Mouse (Mus musculus) A20 (cell line): ENCODE measurements around the gene Acacb.

Experiments
- DNase-seq: peaks from one replicate; pipeline ENCODE4 v3.0.0-alpha.2; 2011; ENCODE audit warnings: low read depth, low spot score

Acacb gene

DNA sequence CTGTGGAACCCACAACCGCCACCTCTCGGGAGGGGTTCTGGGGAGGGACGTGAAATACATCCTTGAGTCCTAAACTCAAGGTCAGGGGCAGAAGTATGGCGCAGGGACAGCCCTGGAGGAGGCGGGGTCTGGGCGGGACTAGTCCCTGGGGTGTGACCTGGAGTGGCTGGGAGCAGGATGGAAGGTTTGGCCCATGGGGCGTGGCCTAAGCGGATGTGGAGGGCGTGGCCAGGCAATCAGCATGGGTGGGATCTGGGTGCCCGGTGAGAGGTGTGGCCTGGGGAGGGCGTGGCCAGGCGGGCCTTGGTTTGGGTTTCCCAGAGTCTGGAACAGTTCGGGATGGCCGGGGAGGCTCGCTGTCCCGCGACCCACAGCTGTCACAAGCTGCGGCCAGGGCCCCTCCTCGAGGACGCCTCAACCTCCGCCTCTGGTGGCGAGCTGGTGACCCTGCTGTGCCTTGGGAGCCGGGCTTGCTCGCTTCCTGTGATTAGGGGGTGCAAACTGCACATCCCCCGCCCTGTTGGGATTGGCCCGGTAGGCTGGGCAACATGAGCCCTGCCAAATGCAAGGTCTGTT is 29.3 kb downstream of the Acacb start:
- DNase-seq: peak; percentile 99

- peak; percentile 44 for DNase-seq
These were observed 30.4 kb downstream of the Acacb start for GRCm38 (mm10) chr5:114176548-114177400.

DNA sequence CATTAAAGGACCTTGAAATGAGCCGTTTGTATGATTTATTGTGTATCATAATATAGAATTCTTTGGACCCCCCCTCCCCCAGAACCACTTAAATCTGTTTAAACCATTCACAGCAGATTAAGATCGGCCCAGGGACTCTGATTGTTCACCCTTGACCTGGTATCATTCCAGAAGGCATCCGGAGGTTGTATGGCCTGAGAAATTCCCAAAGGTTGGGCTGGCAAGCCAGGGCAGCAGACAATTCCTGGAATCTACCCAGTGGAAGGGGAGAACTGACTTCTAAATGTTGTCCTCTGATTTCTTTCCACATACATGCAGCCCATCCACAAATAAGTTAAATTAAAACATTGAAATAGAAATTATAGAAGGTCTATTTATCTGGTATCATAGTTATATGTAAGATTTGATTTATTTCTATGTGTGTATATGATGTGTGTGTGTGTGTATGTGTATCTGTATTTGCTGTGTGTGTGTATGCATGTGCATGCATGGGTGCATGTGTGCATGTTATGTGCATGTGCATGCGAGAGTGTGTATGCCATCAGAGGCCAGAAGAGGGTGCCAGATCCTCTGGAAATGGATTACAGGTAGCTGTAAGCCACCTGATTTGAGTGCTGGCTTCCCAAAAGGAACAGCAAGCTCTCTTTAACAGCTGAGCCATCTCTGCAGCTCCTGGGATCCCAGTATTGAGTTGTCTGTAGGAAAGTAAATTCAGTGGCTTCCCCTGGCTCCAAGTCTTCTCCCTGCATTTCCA is 31.8 kb downstream of the Acacb start:
- DNase-seq: no peak

- DNase-seq: no peak
These were observed 33.2 kb downstream of the Acacb start for GRCm38 (mm10) chr5:114179541-114179940.

- DNase-seq: peak; percentile 72
These were observed 37.2 kb downstream of the Acacb start for GRCm38 (mm10) chr5:114183493-114183892.

- peak; percentile 45 for DNase-seq
These were observed 40.8 kb downstream of the Acacb start for GRCm38 (mm10) chr5:114187108-114187507.

GRCm38 (mm10) chr5:114188900-114189464 is 42.6 kb downstream of the Acacb start:
- DNase-seq: peak; percentile 35

DNA sequence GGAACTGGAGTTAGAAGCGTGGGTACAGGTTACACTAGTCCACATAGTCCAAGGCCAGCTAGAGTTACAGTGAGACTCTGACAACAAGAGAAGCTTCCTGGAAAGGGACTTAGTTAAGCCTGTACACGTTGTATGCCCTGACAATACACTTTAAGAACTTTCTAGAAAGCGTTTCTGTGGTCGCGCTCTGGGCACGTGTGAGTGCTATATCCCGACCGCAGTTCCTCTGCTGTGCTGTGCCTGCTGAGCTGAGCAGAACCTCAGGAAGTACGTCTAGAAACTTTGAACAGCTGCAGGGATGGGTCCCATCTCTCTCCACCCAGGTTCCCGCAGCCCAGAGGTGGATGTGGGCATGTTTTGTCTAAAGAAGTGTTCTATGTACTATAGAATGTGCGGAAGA is 47.8 kb downstream of the Acacb start:
- no peak for DNase-seq

DNA sequence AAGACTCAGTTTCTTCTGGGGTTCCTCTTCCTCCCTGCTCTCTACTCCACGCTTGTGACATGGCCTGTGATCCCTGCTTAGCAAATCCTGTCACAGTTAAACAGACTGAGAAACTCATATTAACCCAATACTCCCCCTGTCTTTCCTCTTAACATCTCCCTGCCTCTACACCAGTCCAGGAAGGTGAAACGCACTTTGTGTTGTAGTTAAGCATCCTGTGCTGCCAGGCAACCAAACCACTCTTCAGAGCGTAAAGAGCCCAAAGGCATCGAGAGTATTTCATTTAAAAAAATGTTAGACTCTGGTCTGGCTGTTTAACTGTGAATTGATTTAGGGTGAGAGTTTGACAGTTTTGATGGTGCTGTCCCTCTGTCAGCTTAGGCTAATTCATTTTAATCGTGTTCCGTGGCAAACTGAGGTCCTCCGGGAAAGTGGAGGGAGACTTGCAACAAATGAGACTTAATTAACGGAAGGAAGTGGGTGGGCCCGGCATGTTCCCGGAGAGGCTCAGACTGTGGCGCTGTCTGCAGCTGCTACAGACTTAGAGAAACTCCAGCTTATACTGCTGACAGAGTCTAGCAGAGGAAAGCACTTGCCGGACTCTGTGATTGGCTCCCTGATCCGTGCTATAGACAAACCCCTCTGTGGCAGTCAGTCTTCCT is 52.9 kb downstream of the Acacb start:
- no peak for DNase-seq

- no peak for DNase-seq
These were observed 59.8 kb downstream of the Acacb start for GRCm38 (mm10) chr5:114206158-114206557.

DNA sequence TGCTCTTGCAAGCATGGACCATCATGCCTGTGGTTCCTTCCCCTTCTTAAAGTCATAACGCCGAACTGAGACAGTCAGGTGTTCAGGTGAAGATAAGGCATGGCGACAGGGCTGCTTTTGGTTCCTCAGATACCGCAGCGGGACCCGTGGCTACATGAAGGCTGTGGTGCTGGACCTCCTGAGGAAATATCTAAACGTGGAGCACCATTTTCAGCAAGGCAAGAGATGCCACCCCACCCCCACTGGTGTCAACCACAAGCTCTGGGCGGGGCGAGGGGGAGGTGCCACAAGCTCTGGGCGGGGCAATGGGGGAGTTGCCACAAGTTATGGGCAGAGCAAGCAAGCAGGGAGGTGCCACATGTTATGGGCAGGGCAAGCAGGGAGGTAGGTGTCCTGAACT is 66.8 kb downstream of the Acacb start:
- peak; percentile 80 for DNase-seq

- no peak for DNase-seq
These were observed 72.4 kb downstream of the Acacb start for GRCm38 (mm10) chr5:114218771-114219170.

DNA sequence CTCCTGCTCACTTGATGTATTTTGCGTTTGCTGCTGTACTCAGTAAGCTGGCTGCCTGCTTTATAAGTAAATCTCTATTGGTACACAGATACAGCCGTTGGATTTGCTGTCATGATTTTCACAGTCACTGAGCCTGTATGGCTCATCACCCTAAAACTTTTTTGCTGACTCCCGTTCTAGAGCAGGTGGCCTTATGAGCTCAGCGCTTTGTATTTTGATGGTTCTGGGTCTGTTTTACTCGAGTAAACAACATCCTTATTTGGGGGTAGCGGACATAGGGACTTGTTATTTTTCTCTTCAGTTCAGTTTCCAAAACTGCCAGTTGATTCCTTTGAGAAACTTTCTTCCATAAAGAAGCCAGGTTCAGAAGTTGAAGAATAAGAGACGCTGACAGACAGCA is 79.7 kb downstream of the Acacb start:
- DNase-seq: no peak

DNA sequence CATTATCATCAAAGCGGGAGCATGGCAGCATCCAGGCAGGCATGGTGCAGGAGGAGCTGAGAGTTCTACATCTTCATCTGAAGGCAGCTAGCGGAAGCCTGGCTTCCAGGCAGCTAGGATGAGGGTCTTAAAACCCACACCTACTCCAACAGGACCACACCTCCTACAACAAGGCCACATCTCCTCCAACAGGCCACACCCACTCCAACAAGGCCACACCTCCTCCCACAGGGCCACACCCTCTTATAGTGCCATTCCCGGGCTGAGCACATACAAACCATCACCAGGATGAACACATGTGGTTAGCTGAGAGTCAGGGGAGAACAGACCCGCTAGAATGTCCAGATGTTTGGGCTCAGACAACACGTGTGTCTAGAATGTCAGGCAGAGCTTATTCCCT is 82.6 kb downstream of the Acacb start:
- DNase-seq: no peak

GRCm38 (mm10) chr5:114238924-114239323 is 92.6 kb downstream of the Acacb start:
- peak; percentile 24 for DNase-seq

DNA sequence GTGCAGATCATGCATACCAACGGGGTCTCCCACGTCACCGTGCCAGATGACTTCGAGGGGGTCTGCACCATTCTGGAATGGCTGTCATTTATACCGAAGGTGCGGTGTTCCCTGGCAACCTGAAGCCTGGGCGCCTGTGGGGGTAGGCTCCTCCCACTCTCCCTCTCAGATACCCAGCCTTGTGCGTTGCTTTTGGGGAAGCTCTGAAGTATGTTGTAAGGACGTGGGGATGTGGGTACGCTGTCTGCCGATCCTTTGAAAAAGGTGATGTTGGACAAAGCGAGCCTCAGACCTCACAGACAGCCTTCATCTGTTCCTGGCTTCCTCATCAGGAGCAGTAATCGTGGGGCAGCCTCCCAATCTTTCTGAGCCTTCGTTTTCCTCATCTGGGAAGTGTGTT is 93.4 kb downstream of the Acacb start:
- DNase-seq: no peak

DNA sequence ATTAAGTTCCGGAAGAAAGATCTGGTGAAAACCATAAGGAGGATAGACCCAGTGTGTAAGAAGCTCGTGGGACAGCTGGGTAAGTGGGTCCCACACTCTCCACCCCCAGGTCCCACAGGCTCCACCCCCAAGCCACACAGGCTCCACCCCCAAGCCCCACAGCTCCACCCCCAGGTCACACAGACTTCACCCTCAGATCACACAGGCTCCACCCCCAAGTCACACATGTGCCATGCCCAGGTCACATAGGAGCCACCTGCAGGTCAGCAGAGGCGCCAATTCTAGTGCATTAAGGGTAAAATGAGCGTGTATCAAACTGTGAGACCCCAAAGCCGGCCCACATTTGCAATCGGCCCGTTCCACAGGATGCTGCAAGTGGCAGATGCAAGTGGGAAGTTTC is 100.1 kb downstream of the Acacb start:
- peak; percentile 68 for DNase-seq

DNA sequence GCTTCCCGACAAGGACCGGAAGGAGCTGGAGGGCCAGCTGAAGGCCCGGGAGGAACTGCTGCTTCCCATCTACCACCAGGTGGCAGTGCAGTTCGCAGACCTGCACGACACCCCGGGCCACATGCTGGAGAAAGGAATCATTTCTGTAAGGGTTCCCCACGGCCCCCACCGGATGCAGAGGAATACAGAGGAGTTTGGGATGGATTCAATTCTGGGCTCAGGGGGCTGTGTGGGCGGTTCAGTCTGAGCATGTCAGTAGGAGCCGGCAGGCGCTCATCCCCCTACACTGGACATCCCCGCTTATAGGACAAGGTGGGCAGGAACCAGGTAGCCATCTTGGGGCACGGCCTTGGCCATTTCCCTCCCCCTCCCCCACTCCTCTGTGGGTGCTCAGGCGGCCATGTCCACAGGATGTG is 101.8 kb downstream of the Acacb start:
- peak; percentile 86 for DNase-seq

DNA sequence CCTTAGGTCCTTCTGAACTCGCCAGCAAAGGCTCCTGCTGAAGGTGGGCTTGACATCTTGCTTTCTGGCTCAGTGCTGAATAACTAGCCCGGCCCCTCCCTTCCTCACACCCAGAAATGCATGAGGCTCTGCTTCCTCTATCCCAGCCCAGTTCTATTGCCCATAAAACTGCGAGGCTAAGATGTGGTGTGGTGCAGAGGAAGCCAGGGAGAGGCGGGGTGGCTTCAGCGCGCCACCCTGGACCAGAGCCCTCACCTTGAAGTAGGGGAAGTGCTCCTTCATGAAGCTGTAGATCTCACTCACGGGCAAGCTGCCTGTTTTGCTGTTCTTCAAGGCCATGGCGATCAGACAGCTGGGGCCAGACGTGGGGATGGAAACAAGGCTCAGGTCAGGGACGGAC is 113.2 kb downstream of the Acacb start:
- no peak for DNase-seq

DNA sequence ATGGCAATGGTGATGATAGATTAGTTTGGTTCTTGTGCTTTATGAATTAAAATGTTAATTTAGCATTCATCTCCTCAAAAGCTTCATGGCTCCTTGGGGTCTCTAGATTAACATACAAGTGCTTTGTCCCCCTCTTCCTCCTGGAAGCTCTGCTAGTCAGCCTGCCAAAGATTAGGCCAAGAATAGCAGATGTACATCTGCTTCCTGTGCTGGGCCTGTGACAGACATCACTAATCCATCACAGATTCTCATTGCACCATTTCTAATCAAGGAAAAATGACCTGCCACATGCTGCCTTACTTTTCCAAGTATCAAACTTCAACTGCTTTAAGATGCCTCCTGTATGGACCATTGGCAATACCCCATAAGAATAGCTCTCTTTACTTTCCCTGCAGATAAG is 115.2 kb downstream of the Acacb start:
- DNase-seq: no peak

DNA sequence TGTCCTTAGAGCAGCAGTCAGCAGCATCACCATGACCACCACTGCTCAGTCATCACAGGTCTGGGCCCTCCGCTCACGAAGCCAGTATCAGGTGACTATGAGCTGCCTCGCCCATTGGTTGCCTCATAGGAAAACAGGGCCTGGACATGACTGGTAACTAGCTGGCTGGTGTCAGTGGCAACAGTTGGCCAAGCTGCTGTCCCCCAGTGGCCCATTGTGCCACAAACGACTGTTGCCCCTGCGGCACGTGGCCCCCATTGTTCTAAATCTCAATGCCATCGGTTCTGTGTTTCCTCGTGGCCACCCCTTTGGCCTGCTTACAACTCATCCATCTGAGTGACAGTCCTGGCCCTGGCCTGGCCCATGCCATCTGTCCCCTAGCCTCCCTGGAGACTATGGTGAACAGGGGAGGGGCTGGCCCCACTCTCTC is 117.7 kb downstream of the Acacb start:
- DNase-seq: no peak

DNA sequence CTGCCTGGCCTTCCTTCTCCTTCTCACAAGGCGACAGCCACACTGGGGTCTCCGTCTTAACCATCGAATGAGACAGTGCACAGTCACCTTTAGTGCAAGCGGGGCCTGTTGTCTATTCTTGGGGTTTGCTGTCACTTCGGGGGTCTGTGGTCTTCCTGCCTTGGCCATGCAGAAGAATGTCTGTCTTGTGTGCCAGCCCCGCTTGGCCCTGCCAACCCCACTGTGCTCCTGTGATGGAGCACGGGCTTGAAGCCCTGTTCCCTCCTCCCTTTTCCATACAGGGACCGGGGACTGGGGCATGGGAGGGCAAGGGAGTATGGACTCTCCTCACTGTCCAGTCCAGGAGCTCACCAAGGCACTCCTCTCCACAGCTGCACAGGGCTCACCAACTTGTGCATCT is 118.5 kb downstream of the Acacb start:
- no peak for DNase-seq
